Mouse (Mus musculus) small intestine, adult 10 weeks (tissue): ENCODE measurements around the gene Igfbp2. TPM values are rescaled to one million over a fixed set of nuclear protein-coding genes. Genes with fewer than 3 reads are reported as not detected.

ENCODE experiments used
- polyA plus RNA-seq: library from polyadenylated mRNA; stranded (reverse); fragments of 350-450 nt; fragmentation: Illumina TruSeq; extraction: RNeasy Lipid Tissue Mini Kit (QIAGEN cat#74804); gene quantifications from one replicate; pipeline ENCODE4 v1.2.3, GENCODE M21; 2014; ENCODE audit warnings: low replicate concordance

Igfbp2 gene
- polyA plus RNA-seq = not detected

GRCm38 (mm10) chr1:72823751-72824706, at the start of gene Igfbp2:
Igfbp2 (plus strand) TSS chr1:72824503.

GRCm38 (mm10) chr1:72874287-72875211, 50.2 kb downstream of the Igfbp2 start, which contains the start of gene Igfbp5:
Igfbp5 (minus strand) TSS chr1:72874884.

Other genes starting within 250 kb of the Igfbp2 start
- gene Smarcal1, start 241.3 kb upstream of the Igfbp2 start, polyA plus RNA-seq = 1.9 TPM
- not detected for gene Ankar, start 123.9 kb upstream of the Igfbp2 start, polyA plus RNA-seq
- 20.0 TPM for gene Rpl37a, start 113.2 kb upstream of the Igfbp2 start, polyA plus RNA-seq
- gene Igfbp5, start 50.4 kb downstream of the Igfbp2 start, polyA plus RNA-seq = 16.2 TPM
- gene Tnp1, start 191.4 kb downstream of the Igfbp2 start, polyA plus RNA-seq = not detected